Mouse (Mus musculus): Measurements from ENCODE around the gene Lrrc58.

The Lrrc58 gene

GRCm38 (mm10) chr16:37867791-37868505, at the start of gene Lrrc58:
Gene Lrrc58, plus strand, starts transcription at chr16:37868389.
- in situ Hi-C loops (cut with MboI, MseI): loop anchor here (25.0 kb wide), 1 partner anchor 1881 kb away; the partner anchor contains the start of gene Kpna1

- in situ Hi-C loops (cut with MboI, MseI): no loop called here
These were observed 44.2 kb upstream of the Lrrc58 start for GRCm38 (mm10) chr16:37823949-37824348.

- in situ Hi-C loops (cut with MboI, MseI): no loop called here
These were observed 43.2 kb upstream of the Lrrc58 start for GRCm38 (mm10) chr16:37824778-37825505.

DNA sequence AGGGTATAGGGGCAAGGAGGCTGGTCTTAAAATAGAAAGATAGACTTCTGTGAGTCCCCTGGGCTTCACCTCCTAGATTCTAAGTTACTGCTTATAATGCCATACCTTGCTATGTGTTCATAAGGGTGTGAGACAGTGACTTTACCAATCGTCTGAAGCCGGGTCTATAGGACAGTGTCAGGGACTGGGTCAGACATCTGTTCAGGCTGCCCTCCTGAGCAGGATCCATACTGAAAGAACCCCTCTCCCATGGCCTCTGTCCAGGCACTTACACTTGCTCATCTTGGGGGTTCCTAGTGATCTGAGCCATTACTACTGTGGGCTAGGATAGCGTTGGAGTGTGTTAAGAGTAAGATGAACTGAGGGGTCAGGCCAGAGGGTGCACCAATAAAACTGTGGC, 41.9 kb upstream of the Lrrc58 start:
- in situ Hi-C loops (cut with MboI, MseI): no loop called here

- in situ Hi-C loops (cut with MboI, MseI): no loop called here
These were observed 37.1 kb upstream of the Lrrc58 start for GRCm38 (mm10) chr16:37831041-37831440.

DNA sequence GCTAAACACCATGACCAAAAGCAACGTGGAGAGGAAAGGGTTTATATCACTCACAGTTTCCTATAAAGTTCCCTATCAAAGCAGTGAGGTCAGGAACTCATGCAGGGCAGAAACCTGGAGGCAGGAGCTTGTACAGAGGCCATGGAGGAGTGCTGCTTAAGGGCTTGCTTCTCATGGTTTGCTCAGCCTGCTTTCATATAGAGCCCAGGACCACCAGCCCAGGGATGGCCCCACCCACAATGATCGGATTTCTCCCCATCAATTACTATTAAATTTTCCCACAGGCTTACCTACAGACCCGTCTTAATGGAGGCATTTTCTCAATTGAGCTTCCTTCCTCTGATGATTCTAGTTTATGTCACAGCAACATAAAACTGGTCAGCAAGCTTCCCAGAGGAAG, 30.6 kb upstream of the Lrrc58 start:
- in situ Hi-C loops (cut with MboI, MseI): no loop called here

DNA sequence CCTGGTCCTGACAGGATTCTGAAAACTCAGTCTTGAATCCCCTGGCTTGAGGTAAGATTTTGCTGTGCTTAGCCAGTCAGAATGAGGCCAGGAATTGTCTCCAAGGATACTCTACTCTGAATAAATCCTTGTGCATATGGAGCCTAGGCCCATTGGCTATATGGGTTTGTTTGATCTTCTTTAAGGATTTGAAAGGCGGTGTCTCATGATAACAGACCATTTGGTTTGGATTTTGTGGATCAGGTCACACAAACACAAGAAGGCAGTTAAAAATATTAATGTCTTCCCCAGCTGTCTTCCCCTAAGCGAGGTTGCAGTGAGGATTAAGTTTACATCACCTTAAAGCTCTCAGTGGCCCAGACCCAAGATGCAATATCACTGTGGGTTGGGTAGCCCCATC, 25.8 kb upstream of the Lrrc58 start:
- in situ Hi-C loops (cut with MboI, MseI): no loop called here

GRCm38 (mm10) chr16:37843740-37844139, 24.4 kb upstream of the Lrrc58 start:
- in situ Hi-C loops (cut with MboI, MseI): no loop called here

- in situ Hi-C loops (cut with MboI, MseI): no loop called here
These were observed 22.8 kb upstream of the Lrrc58 start for GRCm38 (mm10) chr16:37845202-37845925.

GRCm38 (mm10) chr16:37847081-37847480, 21.1 kb upstream of the Lrrc58 start:
- in situ Hi-C loops (cut with MboI, MseI): no loop called here

DNA sequence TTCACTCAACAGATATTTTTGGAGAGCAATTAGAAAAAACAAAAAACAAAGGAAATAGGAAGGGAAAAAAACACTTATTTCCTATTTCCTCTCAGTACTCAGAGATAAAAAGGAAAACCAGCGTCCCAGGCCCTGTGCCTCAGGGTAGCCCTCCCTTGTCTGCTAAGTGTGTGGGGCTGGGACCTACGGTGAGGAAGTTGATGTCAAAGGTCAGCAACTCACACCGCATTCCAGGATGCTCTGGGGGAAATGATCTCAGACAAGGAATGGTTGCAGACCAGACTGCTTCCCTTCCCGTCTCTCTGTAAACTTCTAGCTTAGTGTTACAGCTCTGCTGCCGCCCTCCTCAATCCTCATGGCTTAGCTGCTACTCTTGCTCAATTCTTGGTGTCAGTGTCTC, 16.8 kb upstream of the Lrrc58 start:
- in situ Hi-C loops (cut with MboI, MseI): loop anchor here (25.0 kb wide), 1 partner anchor 1864 kb away; the partner anchor contains the start of gene Kpna1

DNA sequence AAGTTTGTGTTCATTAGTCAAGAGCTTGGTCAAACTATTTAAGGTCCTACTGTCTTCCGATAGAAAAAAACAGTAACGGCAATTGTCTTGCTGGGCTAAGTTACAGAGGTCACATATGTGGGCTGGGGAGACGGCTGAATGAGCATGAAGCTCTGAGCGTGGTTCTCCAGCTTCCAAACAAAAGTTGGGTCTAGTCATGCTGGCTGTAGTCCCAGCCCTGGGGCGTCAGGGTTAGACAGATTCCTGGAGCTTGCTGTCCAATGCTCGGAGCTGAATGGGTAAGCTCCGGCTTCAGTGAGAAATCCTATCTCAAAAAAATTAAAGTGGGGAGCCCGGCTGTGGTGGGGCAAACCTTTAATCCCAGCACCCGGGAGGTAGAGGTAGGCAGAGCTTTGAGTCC, 14.9 kb upstream of the Lrrc58 start:
- in situ Hi-C loops (cut with MboI, MseI): loop anchor here (25.0 kb wide), 1 partner anchor 1866 kb away; the partner anchor contains the start of gene Kpna1

GRCm38 (mm10) chr16:37854054-37854453, 14.1 kb upstream of the Lrrc58 start:
- in situ Hi-C loops (cut with MboI, MseI): loop anchor here (25.0 kb wide), 1 partner anchor 1867 kb away; the partner anchor contains the start of gene Kpna1

- in situ Hi-C loops (cut with MboI, MseI): loop anchor here (25.0 kb wide), 1 partner anchor 1867 kb away; the partner anchor contains the start of gene Kpna1
These were observed 13.6 kb upstream of the Lrrc58 start for GRCm38 (mm10) chr16:37854593-37854992.

DNA sequence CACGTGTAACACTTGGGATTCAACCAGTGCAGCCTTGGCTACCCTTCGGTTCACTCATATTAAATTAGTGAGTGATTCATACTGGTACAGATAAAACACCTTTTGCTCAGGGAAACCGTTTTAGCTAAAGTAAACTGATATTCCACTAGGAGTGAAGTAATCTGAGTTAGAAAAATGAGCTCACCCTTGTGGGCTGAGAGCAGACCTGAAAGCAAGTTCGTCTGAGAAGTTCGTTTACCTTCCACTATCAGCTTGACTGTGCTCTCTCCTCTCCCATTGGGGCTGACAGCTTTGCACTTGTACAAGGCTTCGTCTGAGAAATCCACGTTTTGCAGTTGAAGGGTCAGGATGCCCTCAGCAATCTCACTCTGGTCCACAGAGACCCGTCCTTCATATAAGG, 12.6 kb upstream of the Lrrc58 start:
- in situ Hi-C loops (cut with MboI, MseI): loop anchor here (25.0 kb wide), 1 partner anchor 1868 kb away; the partner anchor contains the start of gene Kpna1

DNA sequence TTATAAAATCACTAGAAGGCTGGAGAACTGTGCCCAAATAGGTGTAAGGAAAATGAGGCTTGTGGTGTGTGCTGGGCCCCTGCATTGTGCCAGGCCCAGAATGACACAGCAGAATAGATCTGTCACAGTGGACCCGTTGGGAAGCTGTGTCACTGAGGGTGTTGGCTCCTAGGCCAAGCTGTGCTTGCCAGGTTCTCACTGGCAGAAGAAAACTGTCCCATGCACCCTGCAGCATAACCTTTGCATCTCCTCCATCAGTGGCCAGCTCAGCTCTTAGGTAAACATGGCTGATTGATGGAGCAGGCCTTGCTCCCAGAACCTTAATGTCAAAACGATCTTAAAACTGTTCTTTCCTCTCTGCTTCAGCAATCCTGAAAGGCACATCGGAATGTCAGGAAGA, 11.9 kb upstream of the Lrrc58 start:
- in situ Hi-C loops (cut with MboI, MseI): loop anchor here (25.0 kb wide), 1 partner anchor 1869 kb away; the partner anchor contains the start of gene Kpna1

DNA sequence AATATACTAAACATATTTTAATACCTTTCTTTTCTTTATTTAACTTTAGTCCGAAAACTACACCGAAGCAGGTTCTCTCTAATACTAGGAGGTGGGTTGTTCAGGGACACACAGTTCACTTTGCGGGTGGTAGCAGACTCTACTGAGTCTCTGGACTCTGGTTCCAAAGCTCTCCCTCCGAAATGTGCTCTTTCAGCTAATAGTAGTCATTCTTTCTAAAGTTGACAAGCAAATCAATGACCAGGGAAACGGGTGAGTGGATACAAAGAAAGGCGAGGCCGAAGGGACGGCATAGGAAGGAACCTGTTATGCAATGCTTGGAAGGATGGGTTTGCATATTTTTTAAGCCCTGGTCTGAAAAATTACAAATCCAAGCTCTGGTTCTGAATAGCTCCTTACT, 10.7 kb upstream of the Lrrc58 start:
- in situ Hi-C loops (cut with MboI, MseI): loop anchor here (25.0 kb wide), 1 partner anchor 1870 kb away; the partner anchor contains the start of gene Kpna1

GRCm38 (mm10) chr16:37860213-37860612, 8.0 kb upstream of the Lrrc58 start:
- in situ Hi-C loops (cut with MboI, MseI): loop anchor here (25.0 kb wide), 1 partner anchor 1873 kb away; the partner anchor contains the start of gene Kpna1

DNA sequence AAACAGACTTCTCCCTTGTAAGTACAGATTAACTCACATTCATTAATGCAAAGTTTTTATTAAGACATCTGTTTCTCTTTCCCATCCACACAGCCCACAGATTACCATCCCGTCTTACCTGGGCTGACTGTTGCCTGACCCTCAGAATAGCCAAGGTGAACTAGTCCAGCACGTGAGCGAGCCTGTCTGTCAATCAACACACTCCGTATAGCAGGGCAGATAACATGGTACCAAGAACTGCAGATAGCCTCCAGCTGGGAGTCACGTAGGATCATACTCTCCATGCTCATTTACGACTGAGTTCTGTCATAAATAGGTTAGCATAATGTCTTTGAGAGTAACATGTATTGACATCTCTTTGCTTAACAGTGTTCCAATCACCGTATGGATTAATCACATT, 7.2 kb upstream of the Lrrc58 start, which contains the start of gene Gm36028:
TSS of gene Gm36028 (minus strand) at position 118 of the 400 bp plus-strand sequence.
- in situ Hi-C loops (cut with MboI, MseI): loop anchor here (25.0 kb wide), 1 partner anchor 1874 kb away; the partner anchor contains the start of gene Kpna1

DNA sequence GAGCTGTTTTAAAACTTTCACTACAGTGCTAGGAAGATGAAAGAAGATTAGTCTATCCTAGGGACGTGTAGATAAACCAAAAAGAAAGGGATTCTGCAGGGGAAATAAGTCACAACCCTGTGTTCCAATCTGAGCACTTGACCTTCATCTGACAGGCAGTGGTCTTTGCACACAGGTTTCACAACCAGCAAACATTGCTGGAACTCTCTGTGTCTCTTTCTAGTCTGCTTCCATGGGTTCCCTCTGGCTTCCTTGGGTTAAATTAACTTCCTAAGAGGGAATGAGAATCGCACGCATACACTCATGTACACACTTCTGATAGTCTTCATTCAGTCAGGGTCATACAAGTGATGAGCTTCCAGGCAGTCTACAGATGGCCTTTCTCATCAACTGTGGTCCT, 4.3 kb upstream of the Lrrc58 start:
- in situ Hi-C loops (cut with MboI, MseI): loop anchor here (25.0 kb wide), 1 partner anchor 1877 kb away; the partner anchor contains the start of gene Kpna1

- in situ Hi-C loops (cut with MboI, MseI): loop anchor here (25.0 kb wide), 1 partner anchor 1879 kb away; the partner anchor contains the start of gene Kpna1
These were observed 2.3 kb upstream of the Lrrc58 start for GRCm38 (mm10) chr16:37865841-37866240.

Data from T-helper 2 cell (primary cell).